Mouse (Mus musculus): Measurements from ENCODE around the gene B3gnt5. TPM values are rescaled to one million over a fixed set of nuclear protein-coding genes. Genes with fewer than 3 reads are reported as not detected.

The B3gnt5 gene
- total and polyA plus RNA-seq, 2 experiments from 2014 or later, result 25.9 to 45.4 TPM

DNA sequence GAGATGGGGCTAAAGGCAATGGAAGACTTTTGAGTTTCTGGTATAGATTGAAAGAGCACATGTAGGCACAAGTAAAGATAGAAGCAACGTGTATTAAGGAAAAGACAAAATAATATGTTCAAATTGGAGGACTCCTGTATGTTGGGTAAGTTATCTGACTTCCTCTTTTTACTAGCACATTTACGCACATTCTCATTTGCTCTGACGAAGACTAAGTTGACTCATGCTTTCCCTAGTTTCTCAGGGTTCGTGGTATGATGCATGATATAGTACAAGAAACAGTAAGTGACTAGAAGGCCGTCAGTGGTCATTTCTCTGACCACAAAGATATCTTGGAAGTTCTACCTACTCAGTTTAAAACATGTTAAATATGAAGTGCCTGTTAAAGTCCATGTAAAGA lies 8.0 kb downstream of the B3gnt5 start:
- WGBS, result 98% methylated on average over 5 of the region's 5 CpGs
- H3K9me3 ChIP-seq (ENCODE audit: low read length), result no peaks in the 10 kb centered on the region
- no peak for TF ChIP-seq CTCF (IDR thresholded peaks at IDR 0.05; ENCODE audit: low read depth)

DNA sequence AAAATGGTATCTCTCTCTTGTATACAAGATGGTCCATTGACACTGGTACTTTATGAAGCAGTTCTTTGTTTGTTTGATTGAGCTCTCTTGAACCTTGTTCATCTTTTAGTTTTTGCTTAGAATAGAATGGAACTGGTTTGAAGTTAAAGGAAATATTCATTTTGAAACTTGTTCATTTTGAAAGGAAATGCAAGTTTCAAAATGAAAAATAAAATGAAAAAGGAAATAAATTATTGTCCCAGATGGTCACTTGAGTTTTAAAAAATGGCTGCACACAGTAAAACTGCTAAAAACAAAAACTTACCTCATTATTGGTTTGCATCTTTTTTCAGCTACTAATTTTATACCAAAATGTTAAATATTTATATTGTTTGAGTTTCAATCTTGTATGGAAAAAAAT lies 12.0 kb downstream of the B3gnt5 start:
- H3K9ac ChIP-seq, result no peak overlapping the region
- no peak overlapping the region for H3K4me3 ChIP-seq (ENCODE audit: low read depth, low read length)
- H3K4me2 ChIP-seq (ENCODE audit: low read depth), result no peak overlapping the region
- ATAC-seq (no peak), DNase-seq (no peak)
- H3K27ac ChIP-seq (ENCODE audit: low read depth, low read length), result no peak overlapping the region
- H3K36me3 ChIP-seq (ENCODE audit: insufficient read depth), result peaks cover 38% of the 10 kb centered on the region
- H3K9me3 ChIP-seq (ENCODE audit: low read length), result no peaks in the 10 kb centered on the region
- no peaks in the 10 kb centered on the region for H3K27me3 ChIP-seq (ENCODE audit: insufficient read depth, low read length)
- no peak for TF ChIP-seq CTCF (IDR thresholded peaks at IDR 0.05; ENCODE audit: low read depth)
- H3K4me1 ChIP-seq (ENCODE audit: insufficient read depth), result no peaks in the 10 kb centered on the region

More for the DNA sequence above, 8.0 kb downstream of the B3gnt5 start:
- Histone ChIP-seq H3K4me1 (ENCODE audit: insufficient read depth) (no peaks in the 10 kb centered on the region), H3K27me3 (ENCODE audit: insufficient read depth, low read length) (no peaks in the 10 kb centered on the region), H3K4me2 (ENCODE audit: low read depth) (no peak overlapping the region), H3K4me3 (ENCODE audit: low read depth, low read length) (no peak overlapping the region), H3K27ac (ENCODE audit: low read depth, low read length) (no peak overlapping the region), H3K36me3 (ENCODE audit: insufficient read depth) (peaks cover 57% of the 10 kb centered on the region), H3K9ac (no peak overlapping the region)
- ATAC-seq (no peak), DNase-seq (no peak)

DNA sequence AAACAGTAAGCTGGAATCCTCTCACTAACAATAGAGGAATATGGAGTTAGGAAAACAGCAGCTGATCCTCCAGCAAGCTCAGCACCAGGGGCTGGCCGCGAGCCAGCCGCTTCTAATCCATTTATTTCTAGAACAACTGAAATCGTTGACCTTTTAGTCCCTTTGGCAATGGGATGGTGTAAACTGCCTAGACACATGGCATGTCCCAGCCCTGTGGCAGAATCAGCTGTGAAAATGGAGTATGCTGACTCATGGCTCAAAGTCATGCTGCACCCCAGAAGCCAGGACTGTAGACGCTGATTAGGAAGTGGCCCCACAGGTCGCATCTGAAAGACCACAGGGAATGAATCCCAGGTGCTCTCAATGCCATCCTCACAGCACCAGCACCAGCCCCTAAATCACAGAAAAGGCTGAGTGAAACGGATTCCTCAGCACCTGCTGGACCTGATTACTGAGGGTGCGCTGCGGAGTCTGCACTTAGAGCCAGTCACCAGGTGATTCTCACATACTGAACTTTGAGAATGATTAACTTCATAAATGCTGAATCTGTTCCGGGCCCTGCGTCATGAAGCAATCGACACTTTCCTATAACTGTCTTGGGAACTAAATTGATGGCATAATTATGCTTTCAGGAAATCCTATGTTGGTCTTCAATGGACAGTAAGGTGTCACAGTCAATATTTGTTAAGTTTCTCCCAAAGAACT lies 26.5 kb downstream of the B3gnt5 start:
- H3K4me2 ChIP-seq (ENCODE audit: low read depth), result no peak overlapping the region
- TF ChIP-seq CTCF (IDR thresholded peaks at IDR 0.05; ENCODE audit: low read depth), result no peak
- no peak overlapping the region for H3K27ac ChIP-seq (ENCODE audit: low read depth, low read length)
- no peak overlapping the region for H3K9ac ChIP-seq
- WGBS, result 71% methylated on average over 12 of the region's 12 CpGs
- no peak for ATAC-seq
- no peaks in the 10 kb centered on the region for H3K4me1 ChIP-seq (ENCODE audit: insufficient read depth)
- no peaks in the 10 kb centered on the region for H3K27me3 ChIP-seq (ENCODE audit: insufficient read depth, low read length)
- H3K4me3 ChIP-seq (ENCODE audit: low read depth, low read length), result no peak overlapping the region
- DNase-seq, result no peak
- no peaks in the 10 kb centered on the region for H3K36me3 ChIP-seq (ENCODE audit: insufficient read depth)
- no peaks in the 10 kb centered on the region for H3K9me3 ChIP-seq (ENCODE audit: low read length)

DNA sequence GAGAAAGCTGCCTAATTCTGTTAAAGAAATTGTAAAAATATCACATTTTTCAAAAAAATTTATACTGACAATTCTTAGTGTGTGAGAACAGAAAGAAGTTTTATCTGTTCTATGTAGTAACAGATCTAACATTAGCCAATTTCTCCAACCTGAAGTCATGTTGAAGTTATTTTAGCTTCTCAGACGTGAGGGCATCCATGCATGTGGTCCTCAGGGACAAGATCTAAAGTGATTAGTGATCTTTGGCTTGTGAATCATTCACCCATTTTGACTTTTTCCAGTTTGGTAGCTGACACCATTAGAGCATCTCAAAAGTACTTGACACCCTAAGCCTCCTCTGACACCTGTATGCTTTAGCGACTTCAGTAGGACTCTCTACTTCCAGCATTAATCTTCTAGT lies 29.9 kb downstream of the B3gnt5 start:
- WGBS, result 79% methylated on average over 2 of the region's 2 CpGs
- ATAC-seq, result no peak

DNA sequence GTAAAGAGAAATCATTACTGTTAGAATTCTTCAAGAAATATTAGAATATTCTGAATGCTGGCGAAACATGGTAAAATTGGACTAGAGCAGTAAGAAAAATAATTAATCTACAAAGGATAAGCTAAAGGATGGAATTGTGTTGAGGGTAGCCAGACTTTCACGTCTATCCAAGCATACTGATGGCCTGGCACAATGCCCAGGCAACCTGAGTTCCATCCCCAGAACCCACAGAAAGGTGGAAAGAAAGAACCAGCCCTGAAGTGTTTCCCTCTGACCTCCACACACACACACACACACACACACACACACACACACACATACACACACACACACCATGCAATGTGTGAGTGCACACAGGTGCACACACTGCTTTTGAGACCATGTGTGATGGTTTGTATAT lies 58.8 kb downstream of the B3gnt5 start:
- Histone ChIP-seq H3K4me3 (ENCODE audit: low read depth, low read length) (no peak overlapping the region), H3K36me3 (ENCODE audit: insufficient read depth) (no peaks in the 10 kb centered on the region), H3K9me3 (ENCODE audit: low read length) (no peaks in the 10 kb centered on the region), H3K27me3 (ENCODE audit: insufficient read depth, low read length) (no peaks in the 10 kb centered on the region), H3K27ac (ENCODE audit: low read depth, low read length) (no peak overlapping the region), H3K4me1 (ENCODE audit: insufficient read depth) (no peaks in the 10 kb centered on the region), H3K4me2 (ENCODE audit: low read depth) (no peak overlapping the region), H3K9ac (no peak overlapping the region)
- no peak for ATAC-seq
- 45% methylated on average over 2 of the region's 2 CpGs for WGBS
- DNase-seq, result no peak
- no peak for TF ChIP-seq CTCF (IDR thresholded peaks at IDR 0.05; ENCODE audit: low read depth)

More for the DNA sequence above, 29.9 kb downstream of the B3gnt5 start:
- TF ChIP-seq CTCF (IDR thresholded peaks at IDR 0.05; ENCODE audit: low read depth), result no peak
- Histone ChIP-seq H3K4me3 (ENCODE audit: low read depth, low read length) (no peak overlapping the region), H3K9me3 (ENCODE audit: low read length) (no peaks in the 10 kb centered on the region), H3K4me1 (ENCODE audit: insufficient read depth) (no peaks in the 10 kb centered on the region), H3K27ac (ENCODE audit: low read depth, low read length) (no peak overlapping the region), H3K36me3 (ENCODE audit: insufficient read depth) (no peaks in the 10 kb centered on the region), H3K4me2 (ENCODE audit: low read depth) (no peak overlapping the region), H3K9ac (no peak overlapping the region), H3K27me3 (ENCODE audit: insufficient read depth, low read length) (no peaks in the 10 kb centered on the region)
- no peak for DNase-seq

Other genes starting within 250 kb of the B3gnt5 start
- not detected in 2 replicates for gene Olfr167, start 237.9 kb upstream of the B3gnt5 start, total RNA-seq (2014; rRNA removed)
- gene Olfr167, start 237.9 kb upstream of the B3gnt5 start, polyA plus RNA-seq (2015; fragmentation: Nextera tagmentation; extraction: Ambion mirVana), result not detected in 2 replicates
- not detected in 2 replicates for gene Olfr168, start 224.7 kb upstream of the B3gnt5 start, total RNA-seq (2014; rRNA removed)
- not detected in 2 replicates for gene Olfr168, start 224.7 kb upstream of the B3gnt5 start, polyA plus RNA-seq (2015; fragmentation: Nextera tagmentation; extraction: Ambion mirVana)
- gene Olfr169, start 188.4 kb upstream of the B3gnt5 start, total RNA-seq (2014; rRNA removed), result not detected in 2 replicates
- gene Olfr169, start 188.4 kb upstream of the B3gnt5 start, polyA plus RNA-seq (2015; fragmentation: Nextera tagmentation; extraction: Ambion mirVana), result not detected in 2 replicates
- not detected in 2 replicates for gene Olfr170, start 148.3 kb upstream of the B3gnt5 start, total RNA-seq (2014; rRNA removed)
- not detected in 2 replicates for gene Olfr170, start 148.3 kb upstream of the B3gnt5 start, polyA plus RNA-seq (2015; fragmentation: Nextera tagmentation; extraction: Ambion mirVana)
- not detected in 2 replicates for gene Olfr171, start 130.3 kb upstream of the B3gnt5 start, total RNA-seq (2014; rRNA removed)
- gene Olfr171, start 130.3 kb upstream of the B3gnt5 start, polyA plus RNA-seq (2015; fragmentation: Nextera tagmentation; extraction: Ambion mirVana), result not detected in 2 replicates
- not detected in 2 replicates for gene Lamp3, start 53.8 kb upstream of the B3gnt5 start, total RNA-seq (2014; rRNA removed)
- gene Lamp3, start 53.8 kb upstream of the B3gnt5 start, polyA plus RNA-seq (2015; fragmentation: Nextera tagmentation; extraction: Ambion mirVana), result 0.05 and 0.06 TPM in 2 replicates
- gene Klhl6, start 222.8 kb downstream of the B3gnt5 start, total RNA-seq (2014; rRNA removed), result 2.7 and 3.2 TPM in 2 replicates
- 2.2 and 3.0 TPM in 2 replicates for gene Klhl6, start 222.8 kb downstream of the B3gnt5 start, polyA plus RNA-seq (2015; fragmentation: Nextera tagmentation; extraction: Ambion mirVana)

Data from forebrain, postnatal 0 days (tissue).